Mouse (Mus musculus) G1E (cell line): Measurements from ENCODE around the gene Hap1.

ENCODE experiments used
- CTCF ChIP-seq: IDR thresholded peaks from 2 replicates; pipeline ENCODE4 v1.5.1; 2012; ENCODE audit warnings: low read depth, low read length, inconsistent platforms, mixed read lengths
- GATA1 ChIP-seq: IDR thresholded peaks from 2 replicates; pipeline ENCODE4 v1.6.1; 2012; ENCODE audit warnings: borderline replicate concordance, low read length, inconsistent platforms, mixed read lengths
- TAL1 ChIP-seq: conservative IDR thresholded peaks from 2 replicates; pipeline ENCODE4 v1.6.1; 2012; ENCODE audit warnings: low read depth, low read length, inconsistent platforms, mixed read lengths

DNA sequence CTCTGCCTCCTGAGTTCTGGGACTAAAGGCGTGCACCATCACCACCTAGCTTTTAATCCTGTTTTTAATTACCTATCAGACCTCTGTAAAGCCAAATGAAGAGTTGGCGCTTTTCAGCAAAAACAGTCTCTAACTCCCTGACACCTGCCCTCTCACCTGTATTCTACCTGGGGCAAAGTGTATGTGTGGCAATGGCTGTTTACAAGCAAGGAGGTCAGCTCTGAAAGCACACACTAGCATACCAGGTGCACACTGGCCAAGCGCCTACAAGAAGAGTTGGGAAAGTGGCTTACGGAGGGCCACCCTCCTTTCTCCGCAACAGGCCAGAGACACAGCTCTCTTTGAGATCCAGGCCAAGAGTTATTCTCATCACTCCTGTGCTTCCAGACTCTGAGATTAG is 40.5 kb downstream of the Hap1 start:
- TF ChIP-seq CTCF = no peak
- no peak for TF ChIP-seq TAL1
- no peak for TF ChIP-seq GATA1
